Mouse (Mus musculus): ENCODE measurements at regions not wholly inside any gene's neighbourhood (a gene's known extent, or its start where the extent isn't known, plus 50 kb on each side); places are given as distances from the start of the nearest gene placed in this dataset.
"Not testable (repeated sequence)": the region's sequence is repeated elsewhere in the genome, so short reads cannot be mapped to it uniquely, and the experiment has no call there.

DNA sequence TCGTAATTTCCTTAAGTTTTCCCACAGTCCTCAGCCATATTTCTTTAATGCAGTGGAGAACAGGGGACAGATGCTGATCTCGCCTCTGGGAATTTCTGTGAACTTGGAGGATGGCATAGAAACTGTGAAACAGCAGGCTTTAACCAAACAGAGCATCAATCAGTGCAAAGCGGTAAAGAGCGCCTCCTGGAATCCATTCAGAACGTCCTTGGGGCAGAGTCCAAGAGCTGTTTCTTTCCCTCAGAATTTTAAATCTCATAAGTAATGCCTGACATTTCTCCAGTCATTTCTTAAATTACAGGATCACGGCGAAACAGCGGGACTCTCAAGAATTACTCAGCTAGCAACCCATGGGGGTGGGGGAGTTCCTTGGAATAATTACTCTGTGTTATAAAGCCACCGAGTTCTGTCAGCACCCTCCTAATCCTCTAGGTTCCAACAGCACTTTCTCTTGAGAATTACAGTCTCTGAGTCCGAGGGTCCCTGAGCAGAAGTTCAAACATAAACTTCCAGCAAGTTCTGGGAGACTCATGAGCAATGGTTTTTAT, 105.2 kb upstream of the Rhobtb1 start:
- no peak for DNase-seq

DNA sequence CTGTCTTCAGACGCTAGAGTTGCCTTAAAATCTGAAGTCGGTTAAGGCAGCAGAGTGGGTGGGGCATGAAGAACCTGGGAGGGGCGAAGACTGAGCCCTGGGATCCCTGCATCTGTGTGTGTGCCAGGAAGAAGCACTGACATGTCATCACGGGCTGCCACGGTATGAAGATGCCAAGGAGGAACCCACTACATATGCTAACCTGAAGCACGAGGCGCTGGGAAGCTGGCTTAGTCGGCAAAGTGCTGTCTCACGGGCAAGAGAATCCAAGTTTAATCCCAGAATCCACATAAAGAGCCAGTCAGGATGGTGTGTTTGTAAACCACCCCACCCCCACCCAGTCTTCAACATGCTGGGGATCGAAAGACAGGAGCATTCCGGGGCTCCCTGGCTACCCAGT, 73.2 kb upstream of the Rhobtb1 start:
- DNase-seq, result no peak

GRCm38 (mm10) chr10:69086184-69086583, 65.0 kb upstream of the Rhobtb1 start:
- DNase-seq, result no peak

DNA sequence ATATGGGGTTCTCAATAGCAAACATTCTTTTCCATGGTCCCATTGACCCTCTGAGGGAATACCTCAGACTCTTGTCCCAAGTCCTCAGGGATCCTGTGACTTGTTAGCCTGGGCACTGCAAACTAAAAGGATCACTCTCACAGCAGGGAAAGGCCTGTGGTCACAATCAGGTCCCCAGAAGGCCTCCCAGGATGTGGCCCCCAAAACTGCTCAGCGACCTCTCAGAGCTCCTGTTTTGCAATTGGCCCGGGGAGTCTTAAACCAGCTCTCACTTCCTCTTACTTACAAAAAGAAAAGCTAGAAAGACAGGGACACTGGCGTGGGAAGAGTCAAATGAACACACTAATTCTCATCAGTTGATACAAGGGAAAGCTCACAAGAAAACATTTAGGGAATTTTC, 59.4 kb upstream of the Rhobtb1 start:
- no peak for DNase-seq

DNA sequence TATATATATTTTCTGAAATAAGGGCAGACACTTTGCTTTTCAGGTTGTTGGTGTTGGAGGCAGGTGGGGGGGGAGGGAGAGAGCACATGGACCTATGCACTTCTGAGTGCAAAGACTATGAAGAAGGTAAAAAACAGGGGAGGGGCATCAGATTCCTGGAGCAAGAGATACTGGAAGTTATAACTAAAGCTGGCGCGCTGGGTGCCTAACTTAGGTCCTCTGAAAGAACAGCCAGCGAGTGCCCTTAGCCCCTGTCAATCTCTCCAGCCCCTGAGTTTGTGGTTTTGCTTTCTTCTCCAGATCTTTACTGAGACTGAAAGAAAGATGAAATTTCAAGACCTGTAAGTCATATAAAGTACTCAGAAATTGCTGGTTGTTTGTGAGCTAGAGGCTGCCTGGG, 51.2 kb upstream of the Rhobtb1 start:
- no peak for DNase-seq

DNA sequence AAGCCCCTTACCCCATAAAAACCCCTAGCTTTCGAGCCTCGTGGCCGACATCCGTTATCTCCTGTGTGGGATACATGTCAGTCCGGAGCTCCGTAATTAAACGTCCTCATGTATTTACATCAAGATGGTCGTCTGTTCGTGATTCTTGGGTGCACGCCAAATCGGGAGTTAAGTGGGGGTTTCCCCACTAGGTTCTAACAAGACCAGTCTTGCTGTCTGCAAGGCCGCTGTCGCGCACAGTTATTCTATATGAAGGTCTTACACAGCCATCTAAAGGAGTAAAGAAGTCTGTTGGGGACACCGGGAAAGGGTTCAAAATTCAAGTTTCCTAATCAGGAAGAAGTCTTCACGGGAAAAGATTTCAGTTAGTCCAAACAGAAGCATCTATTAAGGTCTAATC, 50.5 kb upstream of the Rhobtb1 start:
- not testable (repeated sequence) for DNase-seq
